Mouse (Mus musculus) gastrocnemius, postnatal 14 days (tissue): Measurements from ENCODE around the gene Nutm1. TPM values are rescaled to one million over a fixed set of nuclear protein-coding genes. Genes with fewer than 3 reads are reported as not detected.
"Not testable (repeated sequence)": the region's sequence is repeated elsewhere in the genome, so short reads cannot be mapped to it uniquely, and the experiment has no call there.

Experiments used
- DNase-seq: peaks from one replicate; pipeline ENCODE4 v3.0.0; 2021; ENCODE audit warnings: mixed read lengths
- intact Hi-C: fragments of 180-260 bp; cut with DNase I; formaldehyde crosslinking; loops from one replicate; pipeline ENCODE4 v1.15.1; 2025; ENCODE audit warnings: low total_unique reads
- long read RNA-seq, 2 experiments: library from polyadenylated mRNA; stranded (forward); transcript quantifications; one replicate each; pipeline ENCODE4 v2.0.0; 2021
- total RNA-seq, 2 experiments: library from RNA; stranded (reverse); gene quantifications; 2 replicates each; pipeline ENCODE4 v1.2.3; 2021

The Nutm1 gene
- total RNA-seq, result not detected
- long read RNA-seq, experiment 1, result 0 reads
- long read RNA-seq, experiment 2, result 0 reads

GRCm38 (mm10) chr2:112259241-112259962, at the start of gene Nutm1:
Nutm1 (minus strand) TSS chr2:112259291.
- intact Hi-C loops, result no loop called here

GRCm38 (mm10) chr2:112308671-112309070, 49.6 kb upstream of the Nutm1 start:
- intact Hi-C loops, result no loop called here
- no peak for DNase-seq

More at GRCm38 (mm10) chr2:112259241-112259962, at the start of gene Nutm1:
- peak; percentile 38 for DNase-seq

GRCm38 (mm10) chr2:112298221-112298620, 39.1 kb upstream of the Nutm1 start:
- intact Hi-C loops, result no loop called here
- no peak for DNase-seq

GRCm38 (mm10) chr2:112296211-112296610, 37.1 kb upstream of the Nutm1 start:
- intact Hi-C loops, result no loop called here

GRCm38 (mm10) chr2:112292823-112293222, 33.7 kb upstream of the Nutm1 start:
- no peak for DNase-seq
- intact Hi-C loops, result no loop called here

More at GRCm38 (mm10) chr2:112296211-112296610, 37.1 kb upstream of the Nutm1 start:
- DNase-seq, result no peak

- DNase-seq, result no peak
- intact Hi-C loops, result no loop called here
Observed at GRCm38 (mm10) chr2:112289507-112289906, 30.4 kb upstream of the Nutm1 start.

GRCm38 (mm10) chr2:112287059-112287458, 28.0 kb upstream of the Nutm1 start:
- no peak for DNase-seq
- intact Hi-C loops, result no loop called here

GRCm38 (mm10) chr2:112286062-112286461, 27.0 kb upstream of the Nutm1 start:
- intact Hi-C loops, DNase-seq: not testable (repeated sequence)

- intact Hi-C loops, result no loop called here
Observed at GRCm38 (mm10) chr2:112285031-112285390, 25.9 kb upstream of the Nutm1 start.

GRCm38 (mm10) chr2:112284363-112285030, 25.4 kb upstream of the Nutm1 start:
- intact Hi-C loops, result no loop called here
- peak; percentile 45 for DNase-seq

More at GRCm38 (mm10) chr2:112285031-112285390, 25.9 kb upstream of the Nutm1 start:
- DNase-seq, result no peak

- intact Hi-C loops, result no loop called here
Observed at GRCm38 (mm10) chr2:112282846-112283245, 23.8 kb upstream of the Nutm1 start.

GRCm38 (mm10) chr2:112276870-112277269, 17.8 kb upstream of the Nutm1 start:
- no peak for DNase-seq
- intact Hi-C loops, result no loop called here

More at GRCm38 (mm10) chr2:112282846-112283245, 23.8 kb upstream of the Nutm1 start:
- DNase-seq, result no peak

- intact Hi-C loops, result no loop called here
Observed at GRCm38 (mm10) chr2:112273474-112273873, 14.4 kb upstream of the Nutm1 start.

GRCm38 (mm10) chr2:112272909-112273308, 13.8 kb upstream of the Nutm1 start:
- intact Hi-C loops, result no loop called here
- no peak for DNase-seq

More at GRCm38 (mm10) chr2:112273474-112273873, 14.4 kb upstream of the Nutm1 start:
- DNase-seq, result no peak

GRCm38 (mm10) chr2:112270011-112270410, 10.9 kb upstream of the Nutm1 start:
- intact Hi-C loops, result no loop called here

GRCm38 (mm10) chr2:112267547-112268269, 8.6 kb upstream of the Nutm1 start:
- intact Hi-C loops, result loop anchor here (10.0 kb wide), 1 partner anchor 67 kb away; no protein-coding TSS in a partner anchor
- no peak for DNase-seq

More at GRCm38 (mm10) chr2:112270011-112270410, 10.9 kb upstream of the Nutm1 start:
- no peak for DNase-seq

- intact Hi-C loops, result loop anchor here (10.0 kb wide), 1 partner anchor 68 kb away; no protein-coding TSS in a partner anchor
- DNase-seq, result peak; percentile 24
Observed at GRCm38 (mm10) chr2:112266780-112267179, 7.7 kb upstream of the Nutm1 start.

- intact Hi-C loops, result loop anchor here (10.0 kb wide), 1 partner anchor 69 kb away; no protein-coding TSS in a partner anchor
- peak; percentile 80 for DNase-seq
Observed at GRCm38 (mm10) chr2:112266242-112266592, 7.1 kb upstream of the Nutm1 start, which contains the start of gene Gm21985. Gm21985 (plus strand) TSS chr2:112266314.

- DNase-seq, result peak; percentile 95
- intact Hi-C loops, result loop anchor here (10.0 kb wide), 1 partner anchor 69 kb away; no protein-coding TSS in a partner anchor
Observed at GRCm38 (mm10) chr2:112265448-112266241, 6.6 kb upstream of the Nutm1 start, which contains the start of gene Slc12a6. Slc12a6 (plus strand) TSS chr2:112265825.
